Mouse (Mus musculus) G1E (cell line): ENCODE data around the gene Pde4a. TPM values are rescaled to one million over a fixed set of nuclear protein-coding genes. Genes with fewer than 3 reads are reported as not detected.

Experiments used
- ATAC-seq: 2 replicates; pipeline ENCODE4 v1.8.0; 2016; ENCODE audit warnings: mild to moderate bottlenecking; ENCODE audit not compliant: insufficient number of reproducible peaks, poor library complexity, low FRiP score, severe bottlenecking; ENCODE audit errors: extremely low read depth
- DNase-seq: peaks from one replicate; pipeline ENCODE4 v3.0.0; 2012; ENCODE audit warnings: low spot score
- H3K27me3 ChIP-seq: 2 replicates; pipeline ENCODE4 v1.6.1; 2012; ENCODE audit warnings: mild to moderate bottlenecking, low read length, inconsistent platforms; ENCODE audit not compliant: insufficient read depth
- H3K36me3 ChIP-seq: replicated peaks from 2 replicates; pipeline ENCODE3; 2012; ENCODE audit warnings: mild to moderate bottlenecking, inconsistent platforms
- H3K4me1 ChIP-seq: 2 replicates; pipeline ENCODE4 v1.6.1; 2012; ENCODE audit warnings: low read depth, low read length, inconsistent platforms, mixed read lengths; ENCODE audit not compliant: insufficient read depth
- H3K4me3 ChIP-seq: 2 replicates; pipeline ENCODE4 v1.5.1; 2012; ENCODE audit warnings: low read depth, mild to moderate bottlenecking, inconsistent platforms, low read length, moderate library complexity, mixed read lengths
- H3K9me3 ChIP-seq: replicated peaks from 2 replicates; pipeline ENCODE4 v1.6.1; 2012; ENCODE audit warnings: inconsistent platforms
- CTCF ChIP-seq: IDR thresholded peaks from 2 replicates; pipeline ENCODE4 v1.5.1; 2012; ENCODE audit warnings: low read depth, low read length, inconsistent platforms, mixed read lengths
- GATA1 ChIP-seq: IDR thresholded peaks from 2 replicates; pipeline ENCODE4 v1.6.1; 2012; ENCODE audit warnings: borderline replicate concordance, low read length, inconsistent platforms, mixed read lengths
- GATA2 ChIP-seq: IDR thresholded peaks from 2 replicates; pipeline ENCODE4 v1.6.1; 2012; ENCODE audit warnings: low read depth, low read length, inconsistent platforms, borderline replicate concordance
- POLR2AphosphoS5 ChIP-seq: IDR thresholded peaks from 2 replicates; pipeline ENCODE4 v1.6.1; 2012; ENCODE audit warnings: low read depth, low read length, inconsistent platforms; ENCODE audit not compliant: insufficient replicate concordance
- TAL1 ChIP-seq: conservative IDR thresholded peaks from 2 replicates; pipeline ENCODE4 v1.6.1; 2012; ENCODE audit warnings: low read depth, low read length, inconsistent platforms, mixed read lengths
- polyA plus RNA-seq: library from polyadenylated mRNA; stranded (reverse); fragments of >175 nt; gene quantifications from 2 replicates; pipeline ENCODE4 v1.2.3, GENCODE M21; 2012
- total RNA-seq, 2 experiments: library from RNA; stranded (forward) in 1 of 2; stranded (reverse) in 1 of 2; fragments of 200-1000 nt in 1 of 2; fragments of >200 nt in 1 of 2; fragmentation: Nextera tagmentation in 1 of 2; gene quantifications; 2 replicates each; pipeline ENCODE4 v1.2.3; 2014 to 2017

Pde4a gene
- total and polyA plus RNA-seq, 3 experiments, result 1.5 to 2.5 (median 1.7) TPM

DNA sequence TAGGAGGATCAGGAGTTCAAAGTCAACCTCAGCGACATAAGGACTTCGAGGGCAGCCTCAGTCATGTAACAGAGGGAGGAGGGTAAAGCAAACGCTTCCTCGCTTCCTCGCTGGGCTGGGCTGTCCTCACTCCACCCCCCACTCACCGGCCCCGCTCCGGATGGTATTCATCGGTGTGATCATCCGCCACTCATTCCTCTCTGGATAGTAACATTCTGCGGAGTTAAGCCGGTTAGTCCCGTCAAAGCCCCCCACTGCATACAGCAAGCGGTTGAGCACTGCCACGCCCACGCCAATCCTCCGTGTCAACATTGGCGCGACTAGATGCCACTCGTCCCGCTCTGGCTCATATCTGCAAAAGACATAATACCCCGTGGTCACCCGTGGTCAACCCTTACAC lies 66.0 kb downstream of the Pde4a start:
- Histone ChIP-seq H3K4me1 (peaks cover 47% of the 10 kb centered on the region), H3K9me3 (no peaks in the 10 kb centered on the region), H3K27me3 (no peaks in the 10 kb centered on the region; the same call in 1 of the 2 replicates), H3K36me3 (peaks cover 90% of the 10 kb centered on the region), H3K4me3 (no peak overlapping the region)
- no peak for DNase-seq
- TF ChIP-seq POLR2AphosphoS5 (no peak), GATA1 (no peak), TAL1 (no peak)
- ATAC-seq, result no peak

DNA sequence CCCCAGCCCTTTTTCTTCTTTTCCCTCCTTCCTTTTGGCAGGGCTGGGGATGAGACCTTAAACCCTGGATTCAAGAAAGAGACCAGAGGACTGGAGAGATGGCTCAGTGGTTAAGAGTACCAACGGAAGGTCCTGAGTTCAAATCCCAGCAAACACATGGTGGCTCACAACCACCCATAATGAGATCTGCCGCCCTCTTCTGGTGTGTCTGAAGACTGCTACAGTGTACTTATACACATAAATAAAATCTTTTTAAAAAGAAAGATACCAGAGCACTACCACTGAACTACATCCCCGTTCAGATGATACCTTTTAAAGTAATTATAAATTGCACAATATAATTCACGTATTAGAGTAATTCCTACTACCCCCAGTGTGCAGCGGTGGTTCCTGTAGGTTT lies 67.4 kb downstream of the Pde4a start:
- Histone ChIP-seq H3K27me3 (no peaks in the 10 kb centered on the region), H3K36me3 (peaks cover 91% of the 10 kb centered on the region), H3K9me3 (no peaks in the 10 kb centered on the region), H3K4me3 (no peak overlapping the region), H3K4me1 (peaks cover 49% of the 10 kb centered on the region)
- TF ChIP-seq GATA2 (no peak), CTCF (no peak)
- no peak for ATAC-seq
- DNase-seq, result no peak

DNA sequence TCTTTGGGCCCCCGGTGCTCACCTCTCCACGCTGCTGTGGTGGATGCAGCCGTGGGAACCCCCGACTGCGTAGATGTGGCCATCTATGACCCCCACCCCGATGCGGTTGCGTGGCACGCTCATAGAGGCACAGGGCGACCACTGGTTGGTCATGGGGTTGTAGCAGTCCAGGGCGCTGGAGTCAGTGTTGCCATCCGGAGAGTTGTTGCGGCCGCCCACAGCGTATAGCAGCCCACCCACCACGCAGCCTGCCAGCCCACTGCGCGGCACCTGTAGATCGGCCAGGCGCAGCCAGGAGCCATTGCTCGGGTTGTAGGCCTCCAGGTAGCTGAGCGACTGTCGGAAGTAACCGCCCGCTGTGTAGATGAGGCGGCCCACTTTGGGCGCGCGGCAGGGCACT lies 67.9 kb downstream of the Pde4a start:
- ATAC-seq (no peak), DNase-seq (no peak)
- H3K4me3 ChIP-seq, result no peak overlapping the region
- no peaks in the 10 kb centered on the region for H3K27me3 ChIP-seq
- H3K36me3 ChIP-seq, result peaks cover 90% of the 10 kb centered on the region
- no peak for TF ChIP-seq TAL1
- TF ChIP-seq CTCF, result no peak
- no peak for TF ChIP-seq POLR2AphosphoS5
- no peak for TF ChIP-seq GATA1
- TF ChIP-seq GATA2, result no peak
- peaks cover 52% of the 10 kb centered on the region for H3K4me1 ChIP-seq
- no peaks in the 10 kb centered on the region for H3K9me3 ChIP-seq

- no peak for DNase-seq
- Histone ChIP-seq H3K4me3 (no peak overlapping the region), H3K36me3 (peaks cover 87% of the 10 kb centered on the region), H3K4me1 (peaks cover 51% of the 10 kb centered on the region), H3K9me3 (no peaks in the 10 kb centered on the region), H3K27me3 (no peaks in the 10 kb centered on the region)
- no peak for ATAC-seq
- TF ChIP-seq TAL1 (no peak), GATA2 (no peak), POLR2AphosphoS5 (no peak), CTCF (no peak), GATA1 (no peak)
Measured at GRCm38 (mm10) chr9:21233805-21234204, 68.3 kb downstream of the Pde4a start.

DNA sequence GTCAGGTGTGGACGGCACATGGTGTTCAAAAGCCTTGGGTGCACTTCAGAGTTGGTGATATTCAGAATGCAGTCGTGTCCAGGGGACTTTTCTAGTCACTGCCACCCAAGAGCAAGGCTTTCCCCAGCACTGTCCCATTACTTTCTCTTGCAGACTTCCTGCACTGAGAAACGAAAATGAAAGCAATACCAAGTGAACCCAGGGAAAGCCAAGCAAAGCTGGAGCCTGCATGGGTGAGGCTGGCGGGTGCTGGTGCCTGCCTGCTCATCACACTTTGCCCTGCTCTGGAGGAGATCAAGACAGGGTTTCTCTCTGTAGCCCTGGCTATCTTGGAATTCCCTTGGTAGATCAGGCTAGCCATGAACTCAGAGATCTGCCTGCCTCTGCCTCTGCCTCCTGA lies 69.8 kb downstream of the Pde4a start:
- TF ChIP-seq TAL1 (no peak), GATA1 (no peak), POLR2AphosphoS5 (no peak), CTCF (no peak), GATA2 (no peak)
- H3K4me3 ChIP-seq, result peak overlapping the region; percentile 45; the same call in 1 of the 2 replicates
- H3K27me3 ChIP-seq, result no peaks in the 10 kb centered on the region
- no peaks in the 10 kb centered on the region for H3K9me3 ChIP-seq
- H3K36me3 ChIP-seq, result peaks cover 73% of the 10 kb centered on the region
- no peak for ATAC-seq
- DNase-seq, result no peak
- H3K4me1 ChIP-seq, result peaks cover 63% of the 10 kb centered on the region

- Histone ChIP-seq H3K4me3 (peak overlapping the region; percentile 88), H3K36me3 (peaks cover 64% of the 10 kb centered on the region), H3K27me3 (no peaks in the 10 kb centered on the region), H3K4me1 (peaks cover 66% of the 10 kb centered on the region), H3K9me3 (no peaks in the 10 kb centered on the region)
- TF ChIP-seq TAL1 (no peak), GATA1 (no peak), CTCF (no peak), GATA2 (no peak), POLR2AphosphoS5 (no peak)
- ATAC-seq, result no peak
- DNase-seq, result no peak
Measured at GRCm38 (mm10) chr9:21236991-21237367, 71.5 kb downstream of the Pde4a start.
